Mouse (Mus musculus): ENCODE measurements around the gene Galt.
A peak's percentile ranks its signal among the peaks of the same experiment; 100 is the strongest.
"Not testable (repeated sequence)": the region's sequence is repeated elsewhere in the genome, so short reads cannot be mapped to it uniquely, and the experiment has no call there.

Galt gene

GRCm38 (mm10) chr4:41740380-41741157, 14.5 kb upstream of the Galt start:
- DNase-seq (ENCODE audit: low spot score in 2 of 2) = peak; percentile 58 to 64

- DNase-seq (ENCODE audit: low spot score in 2 of 2) = peak; percentile 88 to 92
Observed at GRCm38 (mm10) chr4:41741158-41741560, 13.9 kb upstream of the Galt start.

GRCm38 (mm10) chr4:41744131-41744530, 10.9 kb upstream of the Galt start:
- DNase-seq (ENCODE audit: low spot score in 2 of 2) = no peak

- no peak for DNase-seq (ENCODE audit: low spot score in 2 of 2)
Observed at GRCm38 (mm10) chr4:41745021-41745420, 10.0 kb upstream of the Galt start.

- peak; percentile 75 to 76 for DNase-seq (ENCODE audit: low spot score in 2 of 2)
Observed at GRCm38 (mm10) chr4:41755338-41756305, 594 bp downstream of the Galt start, which contains the start of gene Sigmar1. TSS of gene Sigmar1 (minus strand) at chr4:41756157.

GRCm38 (mm10) chr4:41756440-41756839, 1.4 kb downstream of the Galt start:
- DNase-seq (ENCODE audit: low spot score in 2 of 2) = no peak

GRCm38 (mm10) chr4:41757321-41757720, 2.3 kb downstream of the Galt start:
- DNase-seq (ENCODE audit: low spot score in 2 of 2) = no peak

GRCm38 (mm10) chr4:41758021-41758420, 3.0 kb downstream of the Galt start:
- DNase-seq (ENCODE audit: low spot score in 2 of 2) = no peak

- no peak for DNase-seq (ENCODE audit: low spot score in 2 of 2)
Observed at GRCm38 (mm10) chr4:41758701-41759100, 3.7 kb downstream of the Galt start.

GRCm38 (mm10) chr4:41759206-41759605, 4.2 kb downstream of the Galt start:
- no peak for DNase-seq (ENCODE audit: low spot score in 2 of 2)

- DNase-seq (ENCODE audit: low spot score in 2 of 2) = no peak
Observed at GRCm38 (mm10) chr4:41759656-41760287, 4.7 kb downstream of the Galt start.

- DNase-seq (ENCODE audit: low spot score in 2 of 2) = peak; percentile 56 to 72
Observed at GRCm38 (mm10) chr4:41760288-41760721, 5.3 kb downstream of the Galt start.

- DNase-seq (ENCODE audit: low spot score in 2 of 2) = no peak
Observed at GRCm38 (mm10) chr4:41760911-41761310, 5.9 kb downstream of the Galt start.

- DNase-seq (ENCODE audit: low spot score in 2 of 2) = no peak
Observed at GRCm38 (mm10) chr4:41761680-41762079, 6.7 kb downstream of the Galt start.

GRCm38 (mm10) chr4:41762099-41762687, 7.2 kb downstream of the Galt start:
- no peak for DNase-seq (ENCODE audit: low spot score in 2 of 2)

GRCm38 (mm10) chr4:41762688-41763114, 7.7 kb downstream of the Galt start:
- DNase-seq (ENCODE audit: low spot score in 2 of 2) = not testable (repeated sequence)

GRCm38 (mm10) chr4:41763176-41763575, 8.1 kb downstream of the Galt start:
- not testable (repeated sequence) for DNase-seq (ENCODE audit: low spot score in 2 of 2)

GRCm38 (mm10) chr4:41767301-41767700, 12.3 kb downstream of the Galt start:
- not testable (repeated sequence) for DNase-seq (ENCODE audit: low spot score in 2 of 2)

GRCm38 (mm10) chr4:41772946-41773345, 17.9 kb downstream of the Galt start:
- not testable (repeated sequence) for DNase-seq (ENCODE audit: low spot score in 2 of 2)

GRCm38 (mm10) chr4:41773502-41773901, 18.5 kb downstream of the Galt start:
- DNase-seq (ENCODE audit: low spot score in 2 of 2) = not testable (repeated sequence)

- DNase-seq (ENCODE audit: low spot score in 2 of 2) = peak; percentile 68 to 72
Observed at GRCm38 (mm10) chr4:41774002-41774401, 19.0 kb downstream of the Galt start, which contains the start of gene Ccl27a. TSS of gene Ccl27a (minus strand) at chr4:41774247.

All from frontal cortex, postnatal 14 days (tissue).